Mouse (Mus musculus): ENCODE results near the gene Dbndd2.

Dbndd2 gene

GRCm38 (mm10) chr2:164514916-164515315 lies 29.0 kb downstream of the Dbndd2 start:
- Histone ChIP-seq H3K4me1 (replicated peaks; ENCODE audit: low read depth, low read length) (peaks cover 41% of the 10 kb centered on the region), H3K36me3 (ENCODE audit: insufficient read depth, low read length) (no peaks in the 10 kb centered on the region), H3K4me3 (replicated peaks; ENCODE audit: low read length) (no peak overlapping the region), H3K9me3 (ENCODE audit: low read length) (no peaks in the 10 kb centered on the region), H3K27me3 (ENCODE audit: insufficient read depth, low read length) (no peaks in the 10 kb centered on the region)
- TF ChIP-seq POU5F1 (IDR thresholded peaks at IDR 0.05; ENCODE audit: borderline replicate concordance, low read length), result no peak
- TF ChIP-seq CTCF (conservative IDR thresholded peaks at IDR 0.05; ENCODE audit: low read length), result no peak
- TF ChIP-seq NANOG (IDR thresholded peaks at IDR 0.05; ENCODE audit: borderline replicate concordance, low read length), result no peak

- peaks cover 37% of the 10 kb centered on the region for H3K4me1 ChIP-seq (replicated peaks; ENCODE audit: low read depth, low read length)
- TF ChIP-seq NANOG (IDR thresholded peaks at IDR 0.05; ENCODE audit: borderline replicate concordance, low read length) (no peak), CTCF (conservative IDR thresholded peaks at IDR 0.05; ENCODE audit: low read length) (no peak), POU5F1 (IDR thresholded peaks at IDR 0.05; ENCODE audit: borderline replicate concordance, low read length) (no peak)
- H3K4me3 ChIP-seq (replicated peaks; ENCODE audit: low read length), result no peak overlapping the region
- no peaks in the 10 kb centered on the region for H3K27me3 ChIP-seq (ENCODE audit: insufficient read depth, low read length)
- H3K9me3 ChIP-seq (ENCODE audit: low read length), result no peaks in the 10 kb centered on the region
- no peaks in the 10 kb centered on the region for H3K36me3 ChIP-seq (ENCODE audit: insufficient read depth, low read length)
Observed at GRCm38 (mm10) chr2:164515897-164516296, 30.0 kb downstream of the Dbndd2 start.

GRCm38 (mm10) chr2:164516592-164516991 lies 30.7 kb downstream of the Dbndd2 start:
- no peaks in the 10 kb centered on the region for H3K9me3 ChIP-seq (ENCODE audit: low read length)
- peaks cover 38% of the 10 kb centered on the region for H3K4me1 ChIP-seq (replicated peaks; ENCODE audit: low read depth, low read length)
- no peaks in the 10 kb centered on the region for H3K27me3 ChIP-seq (ENCODE audit: insufficient read depth, low read length)
- no peaks in the 10 kb centered on the region for H3K36me3 ChIP-seq (ENCODE audit: insufficient read depth, low read length)
- H3K4me3 ChIP-seq (replicated peaks; ENCODE audit: low read length), result no peak overlapping the region
- peak; percentile 5; the same call in 1 of the 2 replicates for TF ChIP-seq CTCF (conservative IDR thresholded peaks at IDR 0.05; ENCODE audit: low read length)
- no peak for TF ChIP-seq POU5F1 (IDR thresholded peaks at IDR 0.05; ENCODE audit: borderline replicate concordance, low read length)

- H3K36me3 ChIP-seq (ENCODE audit: insufficient read depth, low read length), result no peaks in the 10 kb centered on the region
- H3K9me3 ChIP-seq (ENCODE audit: low read length), result no peaks in the 10 kb centered on the region
- TF ChIP-seq POU5F1 (IDR thresholded peaks at IDR 0.05; ENCODE audit: borderline replicate concordance, low read length) (no peak), NANOG (IDR thresholded peaks at IDR 0.05; ENCODE audit: borderline replicate concordance, low read length) (no peak), CTCF (conservative IDR thresholded peaks at IDR 0.05; ENCODE audit: low read length) (peak; percentile 99)
- H3K27me3 ChIP-seq (ENCODE audit: insufficient read depth, low read length), result no peaks in the 10 kb centered on the region
- 0 out of 2 replicates have a peak overlapping the region, but pooled peaks have one; percentile 7 for H3K4me3 ChIP-seq (replicated peaks; ENCODE audit: low read length)
- peaks cover 44% of the 10 kb centered on the region for H3K4me1 ChIP-seq (replicated peaks; ENCODE audit: low read depth, low read length)
Observed at GRCm38 (mm10) chr2:164517485-164518221, 31.7 kb downstream of the Dbndd2 start.

GRCm38 (mm10) chr2:164518266-164519170 lies 32.6 kb downstream of the Dbndd2 start:
- peaks cover 8% of the 10 kb centered on the region for H3K9me3 ChIP-seq (ENCODE audit: low read length)
- peaks cover 43% of the 10 kb centered on the region for H3K4me1 ChIP-seq (replicated peaks; ENCODE audit: low read depth, low read length)
- H3K36me3 ChIP-seq (ENCODE audit: insufficient read depth, low read length), result no peaks in the 10 kb centered on the region
- H3K27me3 ChIP-seq (ENCODE audit: insufficient read depth, low read length), result no peaks in the 10 kb centered on the region
- no peak for TF ChIP-seq POU5F1 (IDR thresholded peaks at IDR 0.05; ENCODE audit: borderline replicate concordance, low read length)
- no peak for TF ChIP-seq NANOG (IDR thresholded peaks at IDR 0.05; ENCODE audit: borderline replicate concordance, low read length)
- TF ChIP-seq CTCF (conservative IDR thresholded peaks at IDR 0.05; ENCODE audit: low read length), result no peak
- H3K4me3 ChIP-seq (replicated peaks; ENCODE audit: low read length), result 0 out of 2 replicates have a peak overlapping the region, but pooled peaks have one; percentile 7

GRCm38 (mm10) chr2:164519171-164519526 lies 33.2 kb downstream of the Dbndd2 start:
- Histone ChIP-seq H3K36me3 (ENCODE audit: insufficient read depth, low read length) (no peaks in the 10 kb centered on the region), H3K9me3 (ENCODE audit: low read length) (peaks cover 10% of the 10 kb centered on the region), H3K4me3 (replicated peaks; ENCODE audit: low read length) (no peak overlapping the region), H3K27me3 (ENCODE audit: insufficient read depth, low read length) (no peaks in the 10 kb centered on the region), H3K4me1 (replicated peaks; ENCODE audit: low read depth, low read length) (peaks cover 37% of the 10 kb centered on the region)
- no peak for TF ChIP-seq POU5F1 (IDR thresholded peaks at IDR 0.05; ENCODE audit: borderline replicate concordance, low read length)
- no peak for TF ChIP-seq CTCF (conservative IDR thresholded peaks at IDR 0.05; ENCODE audit: low read length)
- no peak for TF ChIP-seq NANOG (IDR thresholded peaks at IDR 0.05; ENCODE audit: borderline replicate concordance, low read length)

- TF ChIP-seq POU5F1 (IDR thresholded peaks at IDR 0.05; ENCODE audit: borderline replicate concordance, low read length), result no peak
- peak; percentile 30; the same call in 1 of the 2 replicates for TF ChIP-seq CTCF (conservative IDR thresholded peaks at IDR 0.05; ENCODE audit: low read length)
- no peak for TF ChIP-seq NANOG (IDR thresholded peaks at IDR 0.05; ENCODE audit: borderline replicate concordance, low read length)
- H3K36me3 ChIP-seq (ENCODE audit: insufficient read depth, low read length), result no peaks in the 10 kb centered on the region
Observed at GRCm38 (mm10) chr2:164520782-164521181, 34.9 kb downstream of the Dbndd2 start.

GRCm38 (mm10) chr2:164521841-164522240 lies 35.9 kb downstream of the Dbndd2 start:
- peaks cover 36% of the 10 kb centered on the region for H3K4me1 ChIP-seq (replicated peaks; ENCODE audit: low read depth, low read length)
- no peaks in the 10 kb centered on the region for H3K27me3 ChIP-seq (ENCODE audit: insufficient read depth, low read length)
- no peak for TF ChIP-seq NANOG (IDR thresholded peaks at IDR 0.05; ENCODE audit: borderline replicate concordance, low read length)
- no peak for TF ChIP-seq POU5F1 (IDR thresholded peaks at IDR 0.05; ENCODE audit: borderline replicate concordance, low read length)
- no peak for TF ChIP-seq CTCF (conservative IDR thresholded peaks at IDR 0.05; ENCODE audit: low read length)
- no peaks in the 10 kb centered on the region for H3K36me3 ChIP-seq (ENCODE audit: insufficient read depth, low read length)
- H3K4me3 ChIP-seq (replicated peaks; ENCODE audit: low read length), result peak overlapping the region; percentile 55
- peaks cover 37% of the 10 kb centered on the region for H3K9me3 ChIP-seq (ENCODE audit: low read length)

More at GRCm38 (mm10) chr2:164520782-164521181, 34.9 kb downstream of the Dbndd2 start:
- Histone ChIP-seq H3K4me1 (replicated peaks; ENCODE audit: low read depth, low read length) (peaks cover 36% of the 10 kb centered on the region), H3K9me3 (ENCODE audit: low read length) (peaks cover 26% of the 10 kb centered on the region), H3K4me3 (replicated peaks; ENCODE audit: low read length) (no peak overlapping the region), H3K27me3 (ENCODE audit: insufficient read depth, low read length) (no peaks in the 10 kb centered on the region)
